Mouse (Mus musculus): Measurements from ENCODE around the gene Cfap70.

DNA sequence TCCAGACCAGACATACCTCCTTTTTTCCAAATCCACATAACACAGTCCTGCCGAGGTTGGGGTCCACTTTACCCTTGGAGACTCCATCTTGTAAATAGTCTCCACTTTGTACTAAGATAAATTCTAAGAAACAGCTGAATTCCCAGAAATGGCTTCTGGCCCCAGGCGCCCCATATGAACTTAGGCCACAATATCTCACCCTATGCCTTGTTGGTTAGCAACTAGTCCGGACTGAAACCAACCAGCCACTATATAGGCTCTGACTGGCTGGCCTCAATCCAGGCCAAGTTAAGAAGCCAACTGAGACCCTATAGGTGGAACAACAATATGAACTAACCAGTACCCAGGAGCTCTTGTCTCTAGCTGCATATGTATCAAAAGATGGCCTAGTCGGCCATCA is 59.7 kb downstream of the Cfap70 start:
- no peak for TF ChIP-seq CTCF (IDR thresholded peaks at IDR 0.05)
- no peak for TF ChIP-seq POLR2A (IDR thresholded peaks at IDR 0.05; ENCODE audit: insufficient read depth, low read depth, low read length)
